Comparison of ENCODE assay signal across 7 mouse cellular contexts in the genomic region with DNA sequence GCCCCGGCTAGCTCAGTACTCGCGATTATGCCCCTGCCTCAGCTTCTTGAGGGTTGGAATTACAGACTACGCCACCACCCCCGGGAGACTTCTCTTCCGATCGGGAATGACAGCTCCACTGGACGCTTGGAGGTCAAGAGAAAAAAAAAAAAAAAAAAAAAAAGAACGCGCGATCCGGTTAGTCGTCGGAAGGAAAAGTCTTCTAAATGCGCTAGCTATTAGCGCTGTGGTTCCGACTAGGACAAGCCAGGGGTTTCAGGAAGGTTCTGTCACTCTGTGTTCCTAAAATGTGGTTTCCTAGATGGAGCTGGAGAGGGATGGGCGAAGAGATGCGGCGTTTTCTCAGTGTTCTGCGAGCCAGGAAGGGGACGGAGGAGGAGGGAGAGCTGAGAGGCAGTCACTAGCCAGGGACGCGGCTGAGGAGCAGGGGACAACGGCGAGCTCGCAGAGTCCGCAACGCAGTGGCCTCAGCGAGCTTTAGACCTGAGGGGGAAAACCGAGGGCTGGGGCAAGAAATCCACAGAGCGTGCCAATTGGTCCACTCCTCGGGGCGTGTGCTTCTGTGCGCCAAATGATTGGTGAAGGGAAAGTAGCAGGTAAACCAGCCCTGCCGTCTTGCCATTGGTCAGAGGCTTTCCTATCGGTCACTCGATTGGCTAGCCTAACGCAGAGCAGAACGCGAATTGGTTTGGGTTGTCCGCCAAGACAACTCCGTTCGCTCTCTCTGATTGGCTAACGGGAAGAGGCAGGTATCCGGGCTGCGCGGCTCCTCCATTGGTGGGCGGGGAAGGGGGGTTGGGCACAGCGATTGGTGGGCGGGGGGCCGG. TPM values are rescaled to one million over a fixed set of nuclear protein-coding genes. Genes with fewer than 3 reads are reported as not detected.
DNase-seq lines count a peak whose midpoint lies in the region; ATAC-seq lines count a peak whose summit lies in the region.

A gene (plus strand): TSS at position 822 of the 827 bp plus-strand sequence.

- H3K4me3 ChIP-seq in intestine, embryonic 14.5 days (ENCODE audit: low read depth, low read length) = peak within 1 kb of the TSS; percentile 66

- peaks cover 54% of the 10 kb centered on the region for H3K27me3 ChIP-seq in intestine, embryonic 14.5 days (replicated peaks; ENCODE audit: control insufficient read depth, insufficient read depth, low read length)

- DNase-seq in adrenal gland, adult 2 months = peak; percentile 98
- DNase-seq in embryo, embryonic 11 days = peak; percentile 98
- DNase-seq in gastrocnemius, postnatal 25 days = peak; percentile 98
- peak; percentile 96 for DNase-seq in intestine, embryonic 14.5 days (ENCODE audit: low spot score)
- peak; percentile 97 to 99 for DNase-seq in left cerebral cortex, postnatal 14 days (ENCODE audit: low spot score in 2 of 2)
- peak; percentile 99 for DNase-seq in mesoderm, embryonic 11.5 days (ENCODE audit: low read depth, low spot score)
- peak; percentile 95 to 98 for DNase-seq in right cerebral cortex, postnatal 36 days (ENCODE audit: low spot score in 2 of 2)

- H3K27ac ChIP-seq in intestine, embryonic 14.5 days (ENCODE audit: low read depth) = peak within 1 kb of the TSS; percentile 36; the same call in 1 of the 2 replicates

- WGBS in intestine, embryonic 14.5 days = under 1% methylated on average over 52 of the region's 52 CpGs

- no peaks in the 10 kb centered on the region for H3K9me3 ChIP-seq in intestine, embryonic 14.5 days (ENCODE audit: control insufficient read depth, low read length)

- peak within 1 kb of the TSS; percentile 57 for H3K9ac ChIP-seq in intestine, embryonic 14.5 days (ENCODE audit: low read length)

- intact Hi-C loops in left cerebral cortex, postnatal 14 days (cut with DNase I) = loop anchor here (5.0 kb wide), 2 partner anchors 40 to 60 kb away; no protein-coding TSS in a partner anchor

- H3K36me3 ChIP-seq in intestine, embryonic 14.5 days (ENCODE audit: control insufficient read depth, insufficient read depth, low read length) = no peaks in the 10 kb centered on the region

- H3K4me2 ChIP-seq in intestine, embryonic 14.5 days (ENCODE audit: low read length) = peak within 1 kb of the TSS; percentile 87

- peaks cover 8% of the 10 kb centered on the region for H3K4me1 ChIP-seq in intestine, embryonic 14.5 days (replicated peaks; ENCODE audit: control insufficient read depth, insufficient read depth, low read length)

- peak; percentile 99 for ATAC-seq in intestine, embryonic 14.5 days (replicated peaks; ENCODE audit: low FRiP score, low TSS enrichment, low read depth)

RNA-seq across cellular contexts. Expression of the gene that starts here (rescaled TPM):
- 10 to 100 TPM; 10.3 to 58.8 TPM for total RNA-seq in adrenal gland, adult 2 months (2021)
- 3.4 and 5.4 TPM in 2 replicates for polyA plus RNA-seq in adrenal gland, adult 2 months (2012; rRNA removed)
- 10 to 100 TPM in 1 of 2 experiments, 1 to 10 TPM in 1; 4.6 to 29.3 TPM for total RNA-seq in gastrocnemius, postnatal 25 days (2021)
- 7.9 TPM in 2 replicates for polyA plus RNA-seq in intestine, embryonic 14.5 days (2014; fragmentation: Nextera tagmentation; extraction: Ambion mirVana)
- 10 to 100 TPM; 29.9 to 33.2 TPM for total RNA-seq in left cerebral cortex, postnatal 14 days (2021)

Comparison
In these comparisons a context has a peak if more than half of its experiments do, and no peak if none do; other contexts are left out.
1. Peak in every context shown above with its lines: DNase-seq, ATAC-seq, H3K4me3 ChIP-seq and H3K27ac ChIP-seq.